Mouse (Mus musculus): ENCODE measurements around the gene F7.

- TF ChIP-seq POLR2A (IDR thresholded peaks at IDR 0.05; ENCODE audit: low read depth, low read length) (no peak), CTCF (IDR thresholded peaks at IDR 0.05; ENCODE audit: borderline replicate concordance, insufficient read depth, low read length) (no peak)
Observed at GRCm38 (mm10) chr8:13037569-13037968, 11.7 kb downstream of the F7 start.

Data from embryonic fibroblast, embryonic 13.5 days (primary cell).